Mouse (Mus musculus) hindbrain, embryonic 16.5 days (tissue): ENCODE results near the gene Ruvbl1. TPM values are rescaled to one million over a fixed set of nuclear protein-coding genes. Genes with fewer than 3 reads are reported as not detected.

Source experiments
- ATAC-seq: fragments of 200-750 bp; cut with Nextera tagmentation; 2 replicates; pipeline ENCODE4 v1.8.0; 2017; ENCODE audit warnings: moderate TSS enrichment, moderate library complexity
- H3K27ac ChIP-seq: fragments of 300-500 bp; sonication (generic); 2 replicates; pipeline ENCODE4 v1.5.1; 2014; ENCODE audit warnings: low read depth, mild to moderate bottlenecking, control low read depth, low read length, moderate library complexity
- H3K27me3 ChIP-seq: fragments of 300-500 bp; sonication (generic); replicated peaks from 2 replicates; pipeline ENCODE4 v1.6.1; 2014; ENCODE audit warnings: low read length; ENCODE audit not compliant: control insufficient read depth, insufficient read depth
- H3K36me3 ChIP-seq: fragments of 300-500 bp; sonication (generic); 2 replicates; pipeline ENCODE4 v1.6.1; 2014; ENCODE audit warnings: mild to moderate bottlenecking, low read length, moderate library complexity, mixed read lengths; ENCODE audit not compliant: control insufficient read depth, insufficient read depth
- H3K4me1 ChIP-seq: fragments of 300-500 bp; sonication (generic); 2 replicates; pipeline ENCODE4 v1.6.1; 2014; ENCODE audit warnings: low read depth, low read length; ENCODE audit not compliant: control insufficient read depth, insufficient read depth
- H3K4me2 ChIP-seq: fragments of 300-500 bp; sonication (generic); 2 replicates; pipeline ENCODE4 v1.6.1; 2014; ENCODE audit warnings: mild to moderate bottlenecking, low read length, control low read depth, moderate library complexity
- H3K4me3 ChIP-seq: fragments of 300-500 bp; sonication (generic); 2 replicates; pipeline ENCODE4 v1.5.1; 2014; ENCODE audit warnings: mild to moderate bottlenecking, low read length, control low read depth, moderate library complexity
- H3K9ac ChIP-seq: fragments of 300-500 bp; sonication (generic); 2 replicates; pipeline ENCODE4 v1.6.1; 2014; ENCODE audit warnings: low read depth, mild to moderate bottlenecking, control low read depth, low read length, moderate library complexity
- H3K9me3 ChIP-seq: fragments of 300-500 bp; sonication (generic); 2 replicates; pipeline ENCODE4 v1.6.1; 2014; ENCODE audit warnings: mild to moderate bottlenecking, low read length, moderate library complexity; ENCODE audit not compliant: control insufficient read depth
- WGBS: fragments of 180-500 bp; shearing (Covaris S2); extraction: QIAGEN DNeasy Blood & Tissue Kit; methylation state at CpG from one replicate; pipeline ENCODE4 v1.1.7; 2014; 5-methylcytosine and 5-hydroxymethylcytosine counted together
- polyA plus RNA-seq: library from polyadenylated mRNA; unstranded; fragments of >200 nt; fragmentation: Nextera tagmentation; extraction: Ambion mirVana; gene quantifications from 2 replicates; pipeline ENCODE4 v1.2.1, GENCODE M21; 2015

The Ruvbl1 gene
- polyA plus RNA-seq, 1 experiment from 2014 or later, result 93.8 TPM

GRCm38 (mm10) chr6:88489026-88489425, 23.8 kb downstream of the Ruvbl1 start:
- Histone ChIP-seq H3K4me3 (no peak overlapping the region), H3K4me2 (no peak overlapping the region), H3K36me3 (peaks cover 15% of the 10 kb centered on the region), H3K27ac (no peak overlapping the region), H3K9me3 (no peaks in the 10 kb centered on the region), H3K9ac (no peak overlapping the region), H3K4me1 (peaks cover 4% of the 10 kb centered on the region; the same call in 1 of the 2 replicates), H3K27me3 (no peaks in the 10 kb centered on the region)
- no peak for ATAC-seq
- WGBS, result 94% methylated on average over 7 of the region's 7 CpGs

GRCm38 (mm10) chr6:88489834-88490233, 24.6 kb downstream of the Ruvbl1 start:
- H3K4me3 ChIP-seq, result no peak overlapping the region
- H3K36me3 ChIP-seq, result peaks cover 15% of the 10 kb centered on the region
- no peak overlapping the region for H3K27ac ChIP-seq
- no peak overlapping the region for H3K4me2 ChIP-seq
- H3K4me1 ChIP-seq, result peaks cover 4% of the 10 kb centered on the region; the same call in 1 of the 2 replicates
- H3K9me3 ChIP-seq, result no peaks in the 10 kb centered on the region
- 83% methylated on average over 6 of the region's 6 CpGs for WGBS
- no peak for ATAC-seq
- H3K9ac ChIP-seq, result no peak overlapping the region
- no peaks in the 10 kb centered on the region for H3K27me3 ChIP-seq

DNA sequence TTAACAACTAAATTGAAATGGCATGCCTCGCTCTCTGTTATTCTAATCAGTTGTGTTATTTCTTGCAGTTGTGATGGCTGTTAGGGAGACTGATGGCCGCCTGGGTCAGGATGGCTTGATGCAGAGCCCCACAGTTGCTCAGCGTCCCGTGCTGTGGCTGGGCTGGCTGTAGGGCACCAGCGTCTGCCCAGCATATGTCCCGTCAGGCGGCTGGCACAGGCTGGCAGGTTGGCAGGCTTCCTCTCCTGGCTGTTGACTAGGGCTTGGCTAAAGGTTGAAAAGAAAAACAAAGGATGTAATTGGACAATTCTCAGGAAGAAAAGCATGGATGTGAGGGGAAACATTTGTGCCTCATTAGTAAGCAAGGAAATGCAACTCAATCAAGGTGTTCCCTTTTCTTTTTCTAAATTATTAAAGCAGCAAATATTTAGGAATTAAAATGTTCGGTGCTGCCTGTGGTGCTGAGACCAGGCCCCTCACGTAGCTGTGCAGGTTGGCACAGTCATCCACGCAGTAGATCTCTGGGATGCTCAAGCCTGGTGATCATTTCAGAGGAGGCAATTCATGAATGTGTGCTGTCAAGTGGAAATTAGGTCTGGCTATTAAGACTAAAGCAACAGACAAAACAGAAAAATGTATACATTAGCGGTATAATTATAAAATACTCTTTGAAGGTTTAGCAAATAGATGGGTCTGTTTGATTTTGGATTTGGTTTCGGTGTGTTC, 25.6 kb downstream of the Ruvbl1 start:
- Histone ChIP-seq H3K9ac (no peak overlapping the region), H3K27me3 (no peaks in the 10 kb centered on the region), H3K9me3 (no peaks in the 10 kb centered on the region), H3K4me3 (no peak overlapping the region), H3K4me1 (peaks cover 4% of the 10 kb centered on the region; the same call in 1 of the 2 replicates), H3K4me2 (no peak overlapping the region), H3K27ac (no peak overlapping the region), H3K36me3 (peaks cover 11% of the 10 kb centered on the region)
- 68% methylated on average over 12 of the region's 12 CpGs for WGBS
- ATAC-seq, result peak; percentile 85

DNA sequence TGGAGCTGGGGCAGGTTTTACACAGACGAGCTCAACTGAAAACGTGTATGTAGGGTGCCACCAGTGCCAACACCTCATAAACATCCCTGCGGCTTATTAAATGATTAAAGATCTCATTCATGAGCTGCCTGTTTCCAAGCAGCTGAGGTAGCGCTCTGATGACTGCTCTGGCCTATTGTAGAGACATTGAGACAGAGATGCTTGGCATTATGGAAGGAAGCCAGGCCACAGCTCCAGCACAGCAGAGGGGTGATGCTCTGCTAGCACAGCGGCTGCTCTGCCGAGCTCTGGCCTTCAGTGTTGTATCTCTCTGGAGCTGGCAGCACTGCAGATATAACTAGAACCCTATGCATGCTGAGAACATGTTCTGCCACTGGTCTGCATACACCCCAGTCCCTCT, 28.5 kb downstream of the Ruvbl1 start:
- no peak overlapping the region for H3K4me2 ChIP-seq
- H3K27ac ChIP-seq, result no peak overlapping the region
- H3K4me3 ChIP-seq, result no peak overlapping the region
- H3K9ac ChIP-seq, result no peak overlapping the region
- no peaks in the 10 kb centered on the region for H3K27me3 ChIP-seq
- peaks cover 13% of the 10 kb centered on the region; the same call in 1 of the 2 replicates for H3K36me3 ChIP-seq
- WGBS, result 82% methylated on average over 6 of the region's 6 CpGs
- ATAC-seq, result no peak
- H3K4me1 ChIP-seq, result no peaks in the 10 kb centered on the region
- no peaks in the 10 kb centered on the region for H3K9me3 ChIP-seq

GRCm38 (mm10) chr6:88499481-88500404, 34.5 kb downstream of the Ruvbl1 start:
- ATAC-seq, result peak; percentile 91
- WGBS, result 2% methylated on average over 58 of the region's 76 CpGs

GRCm38 (mm10) chr6:88500405-88500767, 35.2 kb downstream of the Ruvbl1 start:
- Histone ChIP-seq H3K9me3 (no peaks in the 10 kb centered on the region), H3K4me1 (peaks cover 5% of the 10 kb centered on the region), H3K36me3 (peaks cover 27% of the 10 kb centered on the region), H3K9ac (no peak overlapping the region; the same call in 1 of the 2 replicates), H3K4me2 (peak overlapping the region; percentile 66), H3K27me3 (no peaks in the 10 kb centered on the region), H3K27ac (no peak overlapping the region), H3K4me3 (peak overlapping the region; percentile 46)
- ATAC-seq, result peak; percentile 43; the same call in 1 of the 2 replicates
- 5% methylated on average over 3 of the region's 3 CpGs for WGBS

More at GRCm38 (mm10) chr6:88499481-88500404, 34.5 kb downstream of the Ruvbl1 start:
- H3K9ac ChIP-seq, result peak overlapping the region; percentile 64
- peak overlapping the region; percentile 26 for H3K27ac ChIP-seq
- peaks cover 24% of the 10 kb centered on the region for H3K36me3 ChIP-seq
- H3K9me3 ChIP-seq, result no peaks in the 10 kb centered on the region
- peaks cover 5% of the 10 kb centered on the region for H3K4me1 ChIP-seq
- peak overlapping the region; percentile 66 for H3K4me2 ChIP-seq
- H3K27me3 ChIP-seq, result no peaks in the 10 kb centered on the region
- H3K4me3 ChIP-seq, result peak overlapping the region; percentile 46

DNA sequence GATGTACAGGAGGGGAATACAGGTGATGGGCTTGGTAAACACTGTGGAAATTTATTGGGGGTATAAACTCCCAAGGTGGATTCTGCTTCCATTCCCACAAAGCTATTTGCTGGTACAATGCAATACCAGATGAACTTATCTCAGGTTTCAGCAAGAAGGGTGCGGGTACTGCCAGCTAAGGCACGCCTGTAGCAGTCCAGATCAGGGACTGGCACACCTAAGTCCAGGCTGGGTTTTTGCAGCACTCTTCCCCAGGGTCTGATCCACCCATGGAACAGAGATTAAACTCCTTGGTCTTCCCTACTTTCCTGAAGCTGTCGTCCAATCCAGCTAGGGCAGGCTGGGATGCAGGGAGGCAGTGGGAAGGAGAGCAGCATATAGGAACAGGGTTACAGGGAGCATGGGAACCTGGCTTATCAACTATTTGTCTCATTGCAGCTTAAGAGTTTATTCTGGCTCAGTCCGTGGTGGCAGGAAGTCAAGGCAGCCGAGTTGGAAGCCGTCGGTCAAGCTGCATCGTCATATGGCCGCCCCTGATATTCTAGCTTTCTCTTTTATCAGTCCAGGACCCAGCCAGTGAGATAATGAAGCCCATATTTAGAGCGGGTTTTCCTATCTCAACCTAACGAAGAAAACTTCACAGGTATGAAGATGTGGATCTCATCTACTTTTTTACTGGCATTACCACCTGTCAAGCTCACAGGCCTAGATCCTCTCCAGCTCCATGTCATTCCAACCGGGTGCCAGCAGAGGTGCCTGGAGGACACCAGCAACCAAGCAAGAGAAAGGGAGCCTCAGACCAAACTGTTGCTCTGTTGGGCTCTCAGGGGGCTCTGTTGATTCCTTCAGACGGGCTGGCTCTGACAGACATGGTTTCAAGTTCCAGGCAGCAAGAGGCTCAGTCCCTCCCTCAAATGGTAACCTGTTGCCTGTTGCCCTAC, 37.1 kb downstream of the Ruvbl1 start:
- no peak overlapping the region for H3K9ac ChIP-seq
- H3K36me3 ChIP-seq, result peaks cover 41% of the 10 kb centered on the region
- no peak overlapping the region for H3K4me3 ChIP-seq
- H3K4me2 ChIP-seq, result no peak overlapping the region
- no peaks in the 10 kb centered on the region for H3K27me3 ChIP-seq
- H3K27ac ChIP-seq, result no peak overlapping the region
- no peaks in the 10 kb centered on the region for H3K9me3 ChIP-seq
- WGBS, result 80% methylated on average over 13 of the region's 13 CpGs
- H3K4me1 ChIP-seq, result peaks cover 5% of the 10 kb centered on the region
- no peak for ATAC-seq

DNA sequence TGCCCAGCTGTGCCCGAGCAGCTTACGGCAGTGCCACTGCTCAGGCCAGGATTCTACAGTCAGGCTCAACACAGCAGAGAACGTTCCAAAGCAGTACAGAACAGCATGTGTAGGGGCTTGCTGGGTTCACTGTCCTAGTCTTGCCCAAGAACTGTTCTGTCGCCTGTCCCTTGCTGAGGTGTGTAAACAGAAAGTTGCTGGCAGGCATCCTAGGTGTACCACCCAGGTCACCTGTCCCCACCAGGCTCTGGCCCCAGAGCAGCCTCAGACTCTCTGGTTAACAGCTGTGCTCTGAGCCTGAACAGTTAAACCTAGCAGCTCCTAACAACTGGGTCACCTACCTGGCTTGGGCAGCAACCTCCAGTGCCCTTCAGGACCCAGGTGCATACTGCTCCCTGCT, 37.8 kb downstream of the Ruvbl1 start:
- no peaks in the 10 kb centered on the region for H3K9me3 ChIP-seq
- no peak overlapping the region for H3K4me3 ChIP-seq
- no peak overlapping the region for H3K4me2 ChIP-seq
- H3K27me3 ChIP-seq, result no peaks in the 10 kb centered on the region
- no peak for ATAC-seq
- no peak overlapping the region for H3K9ac ChIP-seq
- WGBS, result 88% methylated on average over 4 of the region's 4 CpGs
- no peak overlapping the region for H3K27ac ChIP-seq
- H3K36me3 ChIP-seq, result peaks cover 41% of the 10 kb centered on the region
- H3K4me1 ChIP-seq, result peaks cover 5% of the 10 kb centered on the region
